Mouse (Mus musculus): Measurements from ENCODE around the gene Tmem88. TPM values are rescaled to one million over a fixed set of nuclear protein-coding genes. Genes with fewer than 3 reads are reported as not detected.

Tmem88 gene
- 22.7 and 23.6 TPM in 2 replicates for polyA plus RNA-seq (2014; fragmentation: Nextera tagmentation; extraction: Ambion mirVana)

DNA sequence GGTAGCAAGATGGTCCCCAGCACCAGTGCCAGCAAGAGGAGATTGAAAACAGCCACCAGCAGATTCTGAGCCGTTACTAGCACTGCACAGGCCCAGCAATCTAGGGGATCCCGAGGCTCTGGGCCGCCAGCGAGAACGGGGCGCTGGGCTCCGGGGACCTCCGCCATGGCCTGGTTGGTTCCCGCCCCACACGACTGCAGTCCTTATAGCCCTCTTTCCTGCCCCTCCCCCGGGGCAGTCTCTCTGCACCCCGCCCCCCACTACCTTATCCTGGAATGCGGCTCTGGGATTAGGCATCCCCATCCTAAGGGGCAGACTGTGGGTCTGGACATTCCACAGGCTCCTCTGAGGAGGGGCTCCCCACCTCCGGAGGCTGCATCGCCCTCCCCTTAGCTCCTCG, at the start of gene Tmem88:
Gene Tmem88, minus strand, starts transcription at position 176 of the 400 bp plus-strand sequence.
- no peaks in the 10 kb centered on the region for H3K27me3 ChIP-seq (ENCODE audit: control insufficient read depth, insufficient read depth, low read length)
- ATAC-seq (ENCODE audit: insufficient number of reproducible peaks, low FRiP score, low TSS enrichment, low read depth) (peak; percentile 32; the same call in 1 of the 2 replicates), DNase-seq (ENCODE audit: low spot score) (peak; percentile 73)
- H3K4me2 ChIP-seq (ENCODE audit: low read depth, severe bottlenecking) = peak within 1 kb of the TSS; percentile 80
- 6% methylated on average over 16 of the region's 16 CpGs for WGBS
- H3K27ac ChIP-seq (replicated peaks; ENCODE audit: low read depth, low read length) = peak within 1 kb of the TSS; percentile 49
- H3K4me1 ChIP-seq (ENCODE audit: control insufficient read depth, insufficient read depth, low read length) = peaks cover 42% of the 10 kb centered on the region
- H3K36me3 ChIP-seq (ENCODE audit: control insufficient read depth, insufficient read depth, low read length) = peaks cover 24% of the 10 kb centered on the region
- peak within 1 kb of the TSS; percentile 67 for H3K9ac ChIP-seq (ENCODE audit: low read length)
- H3K4me3 ChIP-seq (ENCODE audit: low read depth, low read length) = peak within 1 kb of the TSS; percentile 62
- H3K9me3 ChIP-seq (ENCODE audit: control insufficient read depth, low read length) = no peaks in the 10 kb centered on the region

DNA sequence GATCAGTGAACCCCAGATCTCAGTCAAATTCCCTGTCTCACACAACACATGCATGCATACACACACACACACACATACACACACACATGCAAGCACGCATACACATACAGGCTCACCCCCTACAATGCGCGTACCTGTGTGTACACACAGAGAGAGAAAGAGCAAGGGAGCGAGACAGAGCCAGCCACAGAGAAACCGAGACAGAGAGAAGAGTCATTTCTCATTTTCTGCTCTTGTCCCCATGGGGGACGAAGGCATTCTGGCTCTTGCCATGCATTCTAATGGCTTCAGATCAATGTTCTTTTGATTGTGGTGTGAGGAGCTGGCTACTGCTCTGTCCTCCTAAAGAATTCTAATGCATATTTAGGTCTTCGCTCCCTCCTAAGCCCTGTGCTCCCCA, 49.3 kb upstream of the Tmem88 start:
- no peak overlapping the region for H3K4me2 ChIP-seq (ENCODE audit: low read depth, severe bottlenecking)
- no peaks in the 10 kb centered on the region for H3K36me3 ChIP-seq (ENCODE audit: control insufficient read depth, insufficient read depth, low read length)
- WGBS = 88% methylated on average over 7 of the region's 7 CpGs
- H3K4me3 ChIP-seq (ENCODE audit: low read depth, low read length) = no peak overlapping the region
- no peaks in the 10 kb centered on the region for H3K4me1 ChIP-seq (ENCODE audit: control insufficient read depth, insufficient read depth, low read length)
- DNase-seq (ENCODE audit: low spot score) (no peak), ATAC-seq (ENCODE audit: insufficient number of reproducible peaks, low FRiP score, low TSS enrichment, low read depth) (no peak)
- H3K27ac ChIP-seq (replicated peaks; ENCODE audit: low read depth, low read length) = no peak overlapping the region
- no peaks in the 10 kb centered on the region; the same call in 1 of the 2 replicates for H3K9me3 ChIP-seq (ENCODE audit: control insufficient read depth, low read length)
- H3K9ac ChIP-seq (ENCODE audit: low read length) = no peak overlapping the region
- no peaks in the 10 kb centered on the region for H3K27me3 ChIP-seq (ENCODE audit: control insufficient read depth, insufficient read depth, low read length)

DNA sequence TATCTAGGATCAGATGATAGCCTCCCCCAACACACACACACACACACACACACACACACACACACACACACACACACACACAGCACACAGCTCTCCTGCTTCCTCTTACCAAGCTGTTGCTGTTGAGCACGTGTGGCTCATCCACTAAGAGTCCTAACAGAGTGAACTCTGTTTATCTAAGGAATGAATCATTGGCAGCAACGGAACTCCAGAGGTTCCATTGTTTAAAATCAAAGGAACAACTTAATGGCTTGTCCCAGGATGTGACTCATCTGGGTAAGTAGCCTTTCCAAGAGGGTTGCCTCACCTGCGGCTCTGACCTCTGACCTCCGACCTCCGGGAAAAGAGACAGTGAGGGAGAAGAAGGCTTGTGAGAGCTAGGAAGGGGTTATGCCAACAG, 45.3 kb upstream of the Tmem88 start:
- Histone ChIP-seq H3K4me1 (ENCODE audit: control insufficient read depth, insufficient read depth, low read length) (no peaks in the 10 kb centered on the region), H3K27me3 (ENCODE audit: control insufficient read depth, insufficient read depth, low read length) (no peaks in the 10 kb centered on the region), H3K4me2 (ENCODE audit: low read depth, severe bottlenecking) (no peak overlapping the region), H3K27ac (replicated peaks; ENCODE audit: low read depth, low read length) (no peak overlapping the region), H3K36me3 (ENCODE audit: control insufficient read depth, insufficient read depth, low read length) (no peaks in the 10 kb centered on the region), H3K9me3 (ENCODE audit: control insufficient read depth, low read length) (no peaks in the 10 kb centered on the region; the same call in 1 of the 2 replicates), H3K9ac (ENCODE audit: low read length) (no peak overlapping the region), H3K4me3 (ENCODE audit: low read depth, low read length) (no peak overlapping the region)
- ATAC-seq (ENCODE audit: insufficient number of reproducible peaks, low FRiP score, low TSS enrichment, low read depth) (no peak), DNase-seq (ENCODE audit: low spot score) (no peak)
- WGBS = 37% methylated on average over 5 of the region's 5 CpGs

DNA sequence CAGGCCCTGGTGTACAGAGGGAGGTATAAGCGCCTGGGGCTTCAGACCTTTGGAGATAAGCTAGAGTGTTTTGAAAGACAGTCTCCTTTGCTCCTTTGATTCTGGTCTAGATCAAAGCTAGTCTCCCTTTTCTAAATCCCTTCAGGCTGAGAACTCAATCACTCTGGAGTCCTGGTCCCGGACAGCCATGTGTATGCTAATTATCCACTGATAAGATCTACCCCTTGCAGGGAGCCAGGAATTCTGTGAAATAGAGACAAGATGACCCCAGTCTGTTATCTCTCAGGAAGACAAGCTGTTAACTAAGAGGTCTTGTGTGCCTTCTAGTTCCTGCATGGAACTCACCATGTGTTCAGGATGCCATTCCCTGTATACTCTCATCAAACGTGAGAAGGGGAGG, 39.3 kb upstream of the Tmem88 start:
- H3K36me3 ChIP-seq (ENCODE audit: control insufficient read depth, insufficient read depth, low read length) = no peaks in the 10 kb centered on the region
- no peak overlapping the region for H3K9ac ChIP-seq (ENCODE audit: low read length)
- no peaks in the 10 kb centered on the region for H3K4me1 ChIP-seq (ENCODE audit: control insufficient read depth, insufficient read depth, low read length)
- DNase-seq (ENCODE audit: low spot score) = no peak
- H3K27ac ChIP-seq (replicated peaks; ENCODE audit: low read depth, low read length) = no peak overlapping the region
- ATAC-seq (ENCODE audit: insufficient number of reproducible peaks, low FRiP score, low TSS enrichment, low read depth) = no peak
- H3K4me3 ChIP-seq (ENCODE audit: low read depth, low read length) = no peak overlapping the region
- WGBS = 34% methylated on average over 3 of the region's 3 CpGs
- no peaks in the 10 kb centered on the region for H3K9me3 ChIP-seq (ENCODE audit: control insufficient read depth, low read length)
- peaks cover 3% of the 10 kb centered on the region; the same call in 1 of the 2 replicates for H3K27me3 ChIP-seq (ENCODE audit: control insufficient read depth, insufficient read depth, low read length)
- H3K4me2 ChIP-seq (ENCODE audit: low read depth, severe bottlenecking) = no peak overlapping the region

DNA sequence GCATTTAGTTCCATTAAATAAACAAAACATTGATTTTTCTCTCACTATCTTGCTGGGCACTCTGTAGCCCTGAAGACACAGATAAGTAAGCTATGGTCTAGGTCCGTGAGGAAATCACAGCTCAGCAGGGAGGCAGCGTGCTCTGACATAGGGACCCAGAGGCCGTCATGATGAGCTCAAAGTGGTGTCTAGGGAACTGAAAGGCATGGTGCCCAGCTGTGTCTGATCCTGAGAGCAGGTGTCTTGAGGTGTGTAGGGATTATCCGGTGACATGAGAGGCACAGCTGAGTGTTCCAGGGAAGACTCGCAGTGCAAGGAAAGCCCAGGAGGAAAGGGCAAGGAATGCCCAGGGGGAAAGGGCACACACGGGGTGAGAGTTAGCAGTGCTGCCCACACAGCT, 35.2 kb upstream of the Tmem88 start:
- Histone ChIP-seq H3K4me1 (ENCODE audit: control insufficient read depth, insufficient read depth, low read length) (no peaks in the 10 kb centered on the region), H3K27me3 (ENCODE audit: control insufficient read depth, insufficient read depth, low read length) (peaks cover 3% of the 10 kb centered on the region; the same call in 1 of the 2 replicates), H3K4me3 (ENCODE audit: low read depth, low read length) (no peak overlapping the region), H3K27ac (replicated peaks; ENCODE audit: low read depth, low read length) (no peak overlapping the region), H3K9me3 (ENCODE audit: control insufficient read depth, low read length) (no peaks in the 10 kb centered on the region), H3K36me3 (ENCODE audit: control insufficient read depth, insufficient read depth, low read length) (no peaks in the 10 kb centered on the region), H3K9ac (ENCODE audit: low read length) (no peak overlapping the region), H3K4me2 (ENCODE audit: low read depth, severe bottlenecking) (no peak overlapping the region)
- no peak for DNase-seq (ENCODE audit: low spot score)
- WGBS = 64% methylated on average over 6 of the region's 6 CpGs
- ATAC-seq (ENCODE audit: insufficient number of reproducible peaks, low FRiP score, low TSS enrichment, low read depth) = no peak

DNA sequence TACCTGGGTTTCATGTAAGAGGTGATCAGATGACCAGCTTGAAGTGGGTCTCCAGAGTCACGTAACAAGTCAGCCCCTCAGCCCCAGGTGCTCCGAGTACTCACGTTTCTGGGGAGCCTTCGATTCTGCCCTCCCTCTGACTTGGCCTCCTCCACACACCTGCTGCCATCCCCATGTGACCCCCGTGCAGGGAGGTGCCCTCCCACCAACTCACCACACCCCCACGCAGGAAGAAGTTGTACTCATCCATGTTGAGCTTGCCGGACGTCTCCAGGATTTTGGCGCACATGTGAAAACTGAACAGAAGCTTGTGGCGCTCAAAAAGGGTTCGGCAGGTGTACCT, 34.6 kb upstream of the Tmem88 start:
- Histone ChIP-seq H3K36me3 (ENCODE audit: control insufficient read depth, insufficient read depth, low read length) (no peaks in the 10 kb centered on the region), H3K4me1 (ENCODE audit: control insufficient read depth, insufficient read depth, low read length) (no peaks in the 10 kb centered on the region), H3K27me3 (ENCODE audit: control insufficient read depth, insufficient read depth, low read length) (peaks cover 3% of the 10 kb centered on the region; the same call in 1 of the 2 replicates), H3K9me3 (ENCODE audit: control insufficient read depth, low read length) (no peaks in the 10 kb centered on the region), H3K27ac (replicated peaks; ENCODE audit: low read depth, low read length) (no peak overlapping the region), H3K4me2 (ENCODE audit: low read depth, severe bottlenecking) (no peak overlapping the region), H3K9ac (ENCODE audit: low read length) (no peak overlapping the region), H3K4me3 (ENCODE audit: low read depth, low read length) (no peak overlapping the region)
- ATAC-seq (ENCODE audit: insufficient number of reproducible peaks, low FRiP score, low TSS enrichment, low read depth) (no peak), DNase-seq (ENCODE audit: low spot score) (no peak)
- WGBS = 71% methylated on average over 11 of the region's 11 CpGs

DNA sequence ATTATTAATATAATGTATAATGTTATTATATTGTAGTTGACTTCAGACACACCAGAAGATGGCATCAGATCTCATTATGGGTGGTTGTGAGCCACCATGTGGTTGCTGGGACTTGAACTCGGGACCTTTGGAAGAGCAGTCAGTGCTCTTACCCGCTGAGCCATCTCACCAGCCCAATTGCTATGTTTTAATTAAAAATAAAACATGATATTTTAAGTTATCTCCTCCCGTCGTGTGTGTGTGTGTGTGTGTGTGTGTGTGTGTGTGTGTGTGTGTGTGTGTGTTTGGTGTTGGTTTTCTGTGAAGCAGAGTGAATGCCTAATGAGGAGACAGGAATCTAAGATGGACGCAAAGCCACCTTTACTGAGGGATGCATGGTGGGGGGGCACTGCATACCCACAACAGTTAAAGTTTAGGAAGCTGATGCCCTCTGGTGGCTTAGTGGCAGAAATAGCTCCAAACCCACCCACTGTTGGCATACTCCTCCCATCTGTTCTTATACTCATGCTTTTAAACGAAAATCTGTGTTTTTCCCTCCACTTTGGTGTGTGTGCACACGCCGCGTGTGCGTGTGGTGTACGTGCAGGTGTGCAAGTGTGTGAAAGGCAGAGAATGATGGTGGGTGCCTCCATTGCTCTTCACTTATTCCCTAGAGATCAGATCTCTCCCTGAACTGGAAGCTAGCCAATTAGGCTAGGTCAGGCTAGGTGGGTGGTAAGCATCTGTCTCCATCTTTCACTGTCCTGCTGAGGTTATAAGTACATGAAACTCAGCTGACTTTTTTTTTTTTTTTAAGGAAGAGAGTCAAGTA, 34.0 kb upstream of the Tmem88 start:
- no peaks in the 10 kb centered on the region for H3K9me3 ChIP-seq (ENCODE audit: control insufficient read depth, low read length)
- no peak overlapping the region for H3K4me3 ChIP-seq (ENCODE audit: low read depth, low read length)
- no peak overlapping the region for H3K4me2 ChIP-seq (ENCODE audit: low read depth, severe bottlenecking)
- peaks cover 3% of the 10 kb centered on the region; the same call in 1 of the 2 replicates for H3K27me3 ChIP-seq (ENCODE audit: control insufficient read depth, insufficient read depth, low read length)
- H3K27ac ChIP-seq (replicated peaks; ENCODE audit: low read depth, low read length) = no peak overlapping the region
- DNase-seq (ENCODE audit: low spot score) (peak; percentile 77), ATAC-seq (ENCODE audit: insufficient number of reproducible peaks, low FRiP score, low TSS enrichment, low read depth) (peak; percentile 33; the same call in 1 of the 2 replicates)
- no peak overlapping the region for H3K9ac ChIP-seq (ENCODE audit: low read length)
- no peaks in the 10 kb centered on the region for H3K4me1 ChIP-seq (ENCODE audit: control insufficient read depth, insufficient read depth, low read length)
- 40% methylated on average over 11 of the region's 11 CpGs for WGBS
- no peaks in the 10 kb centered on the region for H3K36me3 ChIP-seq (ENCODE audit: control insufficient read depth, insufficient read depth, low read length)

DNA sequence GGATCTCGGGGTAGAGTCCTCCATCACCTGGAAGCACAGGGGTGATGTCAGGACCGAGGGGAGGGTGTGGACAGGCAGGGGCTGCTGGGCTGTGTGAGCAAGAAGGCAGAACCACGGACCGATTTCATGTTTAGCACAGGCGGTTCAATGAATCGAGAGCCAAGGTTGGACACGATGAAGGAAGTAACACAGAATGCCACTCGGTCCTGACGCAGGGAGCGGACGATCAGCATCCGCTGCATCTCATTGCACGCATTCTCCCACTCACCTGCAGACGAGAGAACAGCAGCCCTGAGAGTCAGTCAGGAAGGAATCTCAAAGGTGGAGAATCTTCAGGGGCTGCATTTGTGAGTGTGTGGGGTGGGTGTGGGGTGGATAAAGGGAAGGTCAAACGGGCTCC, 32.6 kb upstream of the Tmem88 start:
- no peaks in the 10 kb centered on the region for H3K36me3 ChIP-seq (ENCODE audit: control insufficient read depth, insufficient read depth, low read length)
- no peak overlapping the region for H3K4me2 ChIP-seq (ENCODE audit: low read depth, severe bottlenecking)
- no peak overlapping the region for H3K4me3 ChIP-seq (ENCODE audit: low read depth, low read length)
- H3K9ac ChIP-seq (ENCODE audit: low read length) = no peak overlapping the region
- DNase-seq (ENCODE audit: low spot score) = no peak
- H3K9me3 ChIP-seq (ENCODE audit: control insufficient read depth, low read length) = no peaks in the 10 kb centered on the region
- no peaks in the 10 kb centered on the region for H3K4me1 ChIP-seq (ENCODE audit: control insufficient read depth, insufficient read depth, low read length)
- H3K27me3 ChIP-seq (ENCODE audit: control insufficient read depth, insufficient read depth, low read length) = peaks cover 3% of the 10 kb centered on the region; the same call in 1 of the 2 replicates
- ATAC-seq (ENCODE audit: insufficient number of reproducible peaks, low FRiP score, low TSS enrichment, low read depth) = no peak
- no peak overlapping the region for H3K27ac ChIP-seq (replicated peaks; ENCODE audit: low read depth, low read length)
- WGBS = 89% methylated on average over 15 of the region's 15 CpGs
